Mouse (Mus musculus): ENCODE results near the gene Akap4. TPM values are rescaled to one million over a fixed set of nuclear protein-coding genes. Genes with fewer than 3 reads are reported as not detected.

The Akap4 gene
- total and polyA plus RNA-seq, 3 experiments = not detected

DNA sequence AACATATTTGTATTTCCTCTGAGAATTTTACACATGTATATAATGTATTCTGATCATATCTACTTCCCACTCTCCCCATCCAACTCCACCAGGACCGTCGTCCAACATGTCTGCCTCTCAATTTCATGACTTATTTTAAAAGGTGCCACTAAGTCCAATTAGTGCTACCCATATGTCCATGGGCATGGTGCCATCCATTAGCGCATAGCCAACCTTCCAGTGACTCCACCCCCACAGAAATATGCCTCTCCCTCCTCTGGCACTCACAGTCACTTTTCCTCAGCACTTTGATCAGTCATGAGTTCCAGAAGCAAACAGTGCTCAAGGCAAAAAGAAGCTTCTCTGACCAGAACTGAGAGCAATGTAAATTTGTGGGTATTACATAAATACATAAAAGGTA is 47.6 kb downstream of the Akap4 start:
- no peaks in the 10 kb centered on the region for H3K27me3 ChIP-seq (ENCODE audit: control insufficient read depth in 1 of 2, insufficient read depth in 2 of 2, low read length in 2 of 2)
- H3K9ac ChIP-seq (ENCODE audit: control insufficient read depth, low read depth, low read length, poor library complexity, severe bottlenecking) = no peak overlapping the region
- H3K27ac ChIP-seq (ENCODE audit: control insufficient read depth, low read depth, low read length) = no peak overlapping the region
- H3K9me3 ChIP-seq (replicated peaks; ENCODE audit: insufficient read depth, low read length) = no peaks in the 10 kb centered on the region
- TF ChIP-seq ZKSCAN1 (IDR thresholded peaks at IDR 0.05; ENCODE audit: low read depth, low read length) = no peak
- TF ChIP-seq NRF1 (IDR thresholded peaks at IDR 0.05; ENCODE audit: insufficient read depth, low read depth, low read length, poor library complexity, severe bottlenecking) = no peak
- no peak for TF ChIP-seq MEF2A (IDR thresholded peaks at IDR 0.05; ENCODE audit: extremely low read depth, insufficient replicate concordance, low read depth, low read length, poor library complexity, severe bottlenecking)
- TF ChIP-seq BHLHE40 (IDR thresholded peaks at IDR 0.05; ENCODE audit: borderline replicate concordance, low read depth, low read length) = no peak
- no peak for TF ChIP-seq JUND (IDR thresholded peaks at IDR 0.05; ENCODE audit: low read depth, low read length)
- TF ChIP-seq KAT2A (conservative IDR thresholded peaks at IDR 0.05; ENCODE audit: low read depth, low read length) = no peak
- TF ChIP-seq MAFK (IDR thresholded peaks at IDR 0.05; ENCODE audit: borderline replicate concordance, low read depth, low read length) = no peak
- no peak for TF ChIP-seq ZNF384 (IDR thresholded peaks at IDR 0.05; ENCODE audit: low read depth, low read length)
- no peak for TF ChIP-seq RAD21 (IDR thresholded peaks at IDR 0.05; ENCODE audit: low read depth, low read length)
- no peak overlapping the region for H3K4me3 ChIP-seq (ENCODE audit: control insufficient read depth in 1 of 2, insufficient read depth in 1 of 2, low read depth in 2 of 2, low read length in 2 of 2)
- H3K4me1 ChIP-seq (ENCODE audit: control insufficient read depth in 1 of 2, insufficient read depth in 2 of 2, low read length in 2 of 2) = no peaks in the 10 kb centered on the region
- H3K36me3 ChIP-seq (ENCODE audit: control insufficient read depth in 1 of 2, insufficient read depth in 2 of 2, low read length in 2 of 2) = no peaks in the 10 kb centered on the region
- H3K79me2 ChIP-seq (ENCODE audit: control insufficient read depth, insufficient read depth, low read length, poor library complexity) = no peaks in the 10 kb centered on the region
- no peak for DNase-seq (ENCODE audit: low read depth, low spot score)

DNA sequence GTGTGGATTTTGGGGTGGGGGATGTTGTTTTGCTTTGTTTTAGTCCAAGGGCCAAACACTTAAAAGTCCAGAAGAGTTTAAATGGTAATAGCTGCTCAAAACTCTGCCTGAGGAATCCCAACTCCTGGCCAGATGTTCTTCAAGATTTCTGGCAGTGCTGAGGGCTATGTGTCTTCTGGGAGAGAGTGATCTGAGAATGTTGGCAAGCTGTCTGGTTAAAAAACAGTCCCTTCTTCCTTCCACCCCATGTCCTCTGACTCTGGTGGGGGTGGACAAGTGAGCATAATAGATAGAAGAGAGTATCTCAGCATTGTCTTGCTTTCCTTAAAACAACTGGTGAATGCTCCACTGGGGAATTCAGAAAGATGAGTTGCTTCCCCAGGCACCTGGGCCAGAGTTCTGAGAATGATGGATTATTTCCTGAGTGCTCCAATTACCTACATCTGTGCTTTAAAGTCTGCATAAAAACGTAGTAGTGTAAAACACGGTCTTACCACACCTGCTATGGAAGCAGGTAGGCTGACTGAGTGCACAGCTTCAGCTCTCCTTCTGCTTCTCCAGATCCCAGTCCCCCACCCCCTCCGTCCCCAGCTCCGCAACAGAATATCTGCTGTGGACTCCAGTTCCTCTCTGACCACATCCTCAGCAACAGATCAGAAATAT is 54.4 kb downstream of the Akap4 start:
- Histone ChIP-seq H3K4me1 (ENCODE audit: control insufficient read depth in 1 of 2, insufficient read depth in 2 of 2, low read length in 2 of 2) (no peaks in the 10 kb centered on the region), H3K9ac (ENCODE audit: control insufficient read depth, low read depth, low read length, poor library complexity, severe bottlenecking) (no peak overlapping the region), H3K79me2 (ENCODE audit: control insufficient read depth, insufficient read depth, low read length, poor library complexity) (no peaks in the 10 kb centered on the region), H3K27ac (ENCODE audit: control insufficient read depth, low read depth, low read length) (no peak overlapping the region), H3K9me3 (replicated peaks; ENCODE audit: insufficient read depth, low read length) (no peaks in the 10 kb centered on the region), H3K36me3 (ENCODE audit: control insufficient read depth in 1 of 2, insufficient read depth in 2 of 2, low read length in 2 of 2) (no peaks in the 10 kb centered on the region), H3K4me3 (ENCODE audit: control insufficient read depth in 1 of 2, insufficient read depth in 1 of 2, low read depth in 2 of 2, low read length in 2 of 2) (no peak overlapping the region), H3K27me3 (ENCODE audit: control insufficient read depth in 1 of 2, insufficient read depth in 2 of 2, low read length in 2 of 2) (no peaks in the 10 kb centered on the region)
- no peak for TF ChIP-seq SMC3 (IDR thresholded peaks at IDR 0.05; ENCODE audit: low read depth, low read length)
- no peak for DNase-seq (ENCODE audit: low read depth, low spot score)

Other genes with a start within 250 kb of the Akap4 start
- gene Ccnb3, start 25.9 kb upstream of the Akap4 start, total RNA-seq (2012; rRNA removed) = not detected in 2 replicates
- not detected for gene Ccnb3, start 25.9 kb upstream of the Akap4 start, polyA plus RNA-seq (2012; ENCODE audit: insufficient read depth in 1 of 2, insufficient read length in 2 of 2, low read depth in 1 of 2, low replicate concordance in 2 of 2, missing spikeins in 1 of 2)

Measured in MEL (cell line).